Mouse (Mus musculus): ENCODE measurements around the gene Gm8882. TPM values are rescaled to one million over a fixed set of nuclear protein-coding genes. Genes with fewer than 3 reads are reported as not detected.

Gene Gm8882
- polyA plus RNA-seq (2014; fragmentation: Illumina TruSeq; extraction: RNeasy Lipid Tissue Mini Kit (QIAGEN cat#74804); ENCODE audit: low read depth, low replicate concordance): not detected

GRCm38 (mm10) chr6:132364034-132364433, at the start of gene Gm8882:
Gene Gm8882 (minus strand): TSS chr6:132364134.

GRCm38 (mm10) chr6:132314657-132315056, 49.3 kb downstream of the Gm8882 start, which contains the start of gene Prpmp5:
Gene Prpmp5 (minus strand): TSS chr6:132314757.

Other genes with a start within 250 kb of the Gm8882 start
- not detected for gene Prb1, start 153.6 kb downstream of the Gm8882 start, polyA plus RNA-seq (2014; fragmentation: Illumina TruSeq; extraction: RNeasy Lipid Tissue Mini Kit (QIAGEN cat#74804); ENCODE audit: low read depth, low replicate concordance)
- gene Prpmp5, start 49.4 kb downstream of the Gm8882 start, polyA plus RNA-seq (2014; fragmentation: Illumina TruSeq; extraction: RNeasy Lipid Tissue Mini Kit (QIAGEN cat#74804); ENCODE audit: low read depth, low replicate concordance): not detected
- gene Prh1, start 205.7 kb upstream of the Gm8882 start, polyA plus RNA-seq (2014; fragmentation: Illumina TruSeq; extraction: RNeasy Lipid Tissue Mini Kit (QIAGEN cat#74804); ENCODE audit: low read depth, low replicate concordance): not detected
- not detected for gene Prp2, start 231.8 kb upstream of the Gm8882 start, polyA plus RNA-seq (2014; fragmentation: Illumina TruSeq; extraction: RNeasy Lipid Tissue Mini Kit (QIAGEN cat#74804); ENCODE audit: low read depth, low replicate concordance)

Measured in adrenal gland, adult 10 weeks (tissue).